Mouse (Mus musculus): Measurements from ENCODE around the gene Filip1l.

DNA sequence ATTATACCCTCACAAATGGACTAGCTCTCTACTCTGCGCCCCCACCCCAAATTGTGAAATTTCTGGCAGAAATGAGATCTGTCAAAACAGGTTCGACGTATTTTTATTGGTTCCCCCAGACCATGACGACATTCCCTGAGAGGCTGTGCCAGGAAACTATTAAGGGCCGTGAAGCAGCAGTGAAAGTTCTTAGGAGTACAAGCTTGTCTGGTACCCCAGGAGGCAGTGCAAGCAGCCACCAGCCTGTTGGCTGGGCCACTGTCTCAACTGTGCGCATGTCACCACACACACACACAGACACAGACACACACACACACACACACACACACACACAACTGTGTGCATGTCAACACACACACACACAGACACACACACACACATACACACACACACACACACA, 45.0 kb downstream of the Filip1l start:
- TF ChIP-seq CTCF (IDR thresholded peaks at IDR 0.05; ENCODE audit: borderline replicate concordance, control insufficient read depth, extremely low read depth, insufficient read depth, low read length, poor library complexity), result no peak
- no peak for TF ChIP-seq POLR2A (IDR thresholded peaks at IDR 0.05; ENCODE audit: control insufficient read depth, extremely low read depth, insufficient read depth, low read length, poor library complexity)
